Mouse (Mus musculus): ENCODE results near the gene 2510009E07Rik. TPM values are rescaled to one million over a fixed set of nuclear protein-coding genes. Genes with fewer than 3 reads are reported as not detected.

Gene 2510009E07Rik
- polyA plus RNA-seq, 1 experiment from 2014 or later, result 23.2 TPM

DNA sequence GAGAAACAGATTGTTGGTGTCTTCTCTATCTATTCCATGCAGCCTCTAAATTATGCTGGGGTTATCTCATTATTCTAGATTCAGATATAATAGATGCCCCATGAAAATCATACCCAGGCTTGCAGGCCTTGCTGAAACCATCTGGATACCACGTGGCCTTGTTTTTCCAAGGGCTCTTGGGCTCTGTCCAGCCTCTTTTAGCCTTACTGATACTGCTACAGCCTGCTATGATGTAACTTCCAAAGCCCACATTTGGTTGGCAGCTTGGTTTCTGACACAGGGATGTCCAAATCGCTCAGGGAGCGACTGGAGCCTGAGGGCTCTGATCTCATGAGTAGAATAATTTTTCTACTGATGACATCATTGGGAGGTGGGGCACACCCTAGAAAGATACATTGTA is 48.5 kb downstream of the 2510009E07Rik start:
- H3K4me1 ChIP-seq (ENCODE audit: control insufficient read depth in 2 of 2, insufficient read depth in 2 of 2, low read length in 2 of 2), result peaks cover 30 to 52% of the 10 kb centered on the region in 2 experiments
- no peaks in the 10 kb centered on the region for H3K9me3 ChIP-seq (ENCODE audit: control insufficient read depth, low read length)
- no peak overlapping the region for H3K4me2 ChIP-seq (ENCODE audit: low read length)
- H3K4me3 ChIP-seq (ENCODE audit: control insufficient read depth in 1 of 2, insufficient read depth in 1 of 2, low read depth in 1 of 2, low read length in 2 of 2), result no peak overlapping the region
- H3K9ac ChIP-seq (ENCODE audit: low read length), result no peak overlapping the region
- H3K36me3 ChIP-seq (ENCODE audit: control insufficient read depth, insufficient read depth, low read length), result peaks cover 16% of the 10 kb centered on the region
- WGBS, result 58% methylated on average over 3 of the region's 3 CpGs
- ATAC-seq (ENCODE audit: insufficient number of reproducible peaks, insufficient read depth, low FRiP score, low read depth), result no peak
- H3K27me3 ChIP-seq (ENCODE audit: control insufficient read depth, insufficient read depth, low read length), result no peaks in the 10 kb centered on the region
- no peak overlapping the region for H3K27ac ChIP-seq (replicated peaks in 1 of 2; ENCODE audit: control insufficient read depth in 1 of 2, insufficient read depth in 1 of 2, low read depth in 2 of 2, low read length in 2 of 2)

DNA sequence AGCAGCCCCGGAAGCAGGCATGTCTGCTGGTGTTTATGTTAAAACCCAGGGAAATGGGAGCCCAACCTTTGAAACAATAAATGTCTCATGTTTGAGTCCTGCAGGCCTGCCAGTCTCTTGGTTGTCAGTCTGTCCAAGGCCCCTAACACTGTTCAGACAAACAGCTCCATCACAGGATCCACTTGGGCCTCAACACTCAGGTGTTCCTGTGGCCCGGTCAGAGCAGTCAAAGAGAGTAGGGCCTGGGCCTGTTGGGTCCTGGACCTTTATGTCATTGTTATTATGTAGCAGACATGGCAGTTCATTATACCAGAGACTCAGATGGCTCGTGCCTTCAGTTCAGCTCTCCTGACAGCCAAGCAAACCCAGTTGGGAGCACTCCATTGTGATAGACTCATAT is 49.9 kb downstream of the 2510009E07Rik start:
- Histone ChIP-seq H3K9me3 (ENCODE audit: control insufficient read depth, low read length) (no peaks in the 10 kb centered on the region), H3K27me3 (ENCODE audit: control insufficient read depth, insufficient read depth, low read length) (no peaks in the 10 kb centered on the region), H3K27ac (replicated peaks in 1 of 2; ENCODE audit: control insufficient read depth in 1 of 2, insufficient read depth in 1 of 2, low read depth in 2 of 2, low read length in 2 of 2) (peak overlapping the region in 1 of 2 experiments; percentile 49; a peak in 1 of 4 replicates), H3K4me3 (ENCODE audit: control insufficient read depth in 1 of 2, insufficient read depth in 1 of 2, low read depth in 1 of 2, low read length in 2 of 2) (no peak overlapping the region), H3K36me3 (ENCODE audit: control insufficient read depth, insufficient read depth, low read length) (peaks cover 8% of the 10 kb centered on the region), H3K4me2 (ENCODE audit: low read length) (peak overlapping the region; percentile 37; the same call in 1 of the 2 replicates), H3K9ac (ENCODE audit: low read length) (peak overlapping the region; percentile 54), H3K4me1 (ENCODE audit: control insufficient read depth in 2 of 2, insufficient read depth in 2 of 2, low read length in 2 of 2) (peaks cover 30 to 52% of the 10 kb centered on the region in 2 experiments)
- WGBS, result 81% methylated on average over 3 of the region's 3 CpGs
- ATAC-seq (ENCODE audit: insufficient number of reproducible peaks, insufficient read depth, low FRiP score, low read depth), result no peak

- H3K36me3 ChIP-seq (ENCODE audit: control insufficient read depth, insufficient read depth, low read length), result 0 out of 2 replicates have a peak, but pooled peaks cover 3% of the 10 kb centered on the region
- H3K9me3 ChIP-seq (ENCODE audit: control insufficient read depth, low read length), result no peaks in the 10 kb centered on the region
- peak overlapping the region; percentile 54 for H3K9ac ChIP-seq (ENCODE audit: low read length)
- ATAC-seq (ENCODE audit: insufficient number of reproducible peaks, insufficient read depth, low FRiP score, low read depth), result 0 out of 2 replicates have a peak, but pooled peaks have one; percentile 19
- peaks cover 30 to 52% of the 10 kb centered on the region in 2 experiments for H3K4me1 ChIP-seq (ENCODE audit: control insufficient read depth in 2 of 2, insufficient read depth in 2 of 2, low read length in 2 of 2)
- peak overlapping the region; percentile 37 for H3K4me2 ChIP-seq (ENCODE audit: low read length)
- H3K4me3 ChIP-seq (ENCODE audit: control insufficient read depth in 1 of 2, insufficient read depth in 1 of 2, low read depth in 1 of 2, low read length in 2 of 2), result no peak overlapping the region
- no peaks in the 10 kb centered on the region for H3K27me3 ChIP-seq (ENCODE audit: control insufficient read depth, insufficient read depth, low read length)
- peak overlapping the region in 1 of 2 experiments; percentile 49; a peak in 2 of 4 replicates for H3K27ac ChIP-seq (replicated peaks in 1 of 2; ENCODE audit: control insufficient read depth in 1 of 2, insufficient read depth in 1 of 2, low read depth in 2 of 2, low read length in 2 of 2)
- WGBS, result 36% methylated on average over 17 of the region's 17 CpGs
Measured at GRCm38 (mm10) chr16:21644066-21644561, 50.4 kb downstream of the 2510009E07Rik start.

DNA sequence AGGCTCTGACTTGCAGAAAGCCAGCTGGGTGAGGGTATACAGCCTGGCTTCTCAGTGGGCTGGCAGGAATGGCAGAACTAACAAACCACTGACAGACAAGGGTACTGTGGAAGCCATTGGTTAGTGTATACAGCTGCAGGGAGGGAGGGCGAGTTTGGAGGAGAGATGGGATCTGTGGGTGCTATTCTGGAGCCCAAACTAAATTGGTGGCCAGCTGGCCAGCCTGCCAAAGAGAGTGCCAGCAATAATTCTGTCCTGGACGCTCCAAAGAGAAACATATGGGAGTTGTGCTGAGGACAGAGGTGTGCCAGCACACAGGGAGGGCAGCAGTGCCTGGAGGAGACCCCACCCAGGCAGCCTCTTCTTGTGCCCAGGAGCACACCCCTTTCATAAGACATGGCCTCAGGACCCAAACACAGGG is 50.8 kb downstream of the 2510009E07Rik start:
- 0 out of 2 replicates have a peak, but pooled peaks cover 3% of the 10 kb centered on the region for H3K36me3 ChIP-seq (ENCODE audit: control insufficient read depth, insufficient read depth, low read length)
- H3K4me1 ChIP-seq (ENCODE audit: control insufficient read depth in 2 of 2, insufficient read depth in 2 of 2, low read length in 2 of 2), result peaks cover 30 to 52% of the 10 kb centered on the region in 2 experiments
- WGBS, result 71% methylated on average over 2 of the region's 2 CpGs
- peak overlapping the region; percentile 37; the same call in 1 of the 2 replicates for H3K4me2 ChIP-seq (ENCODE audit: low read length)
- peak overlapping the region in 1 of 2 experiments; percentile 49; a peak in 2 of 4 replicates for H3K27ac ChIP-seq (replicated peaks in 1 of 2; ENCODE audit: control insufficient read depth in 1 of 2, insufficient read depth in 1 of 2, low read depth in 2 of 2, low read length in 2 of 2)
- no peak overlapping the region for H3K4me3 ChIP-seq (ENCODE audit: control insufficient read depth in 1 of 2, insufficient read depth in 1 of 2, low read depth in 1 of 2, low read length in 2 of 2)
- peak overlapping the region; percentile 54 for H3K9ac ChIP-seq (ENCODE audit: low read length)
- H3K9me3 ChIP-seq (ENCODE audit: control insufficient read depth, low read length), result no peaks in the 10 kb centered on the region
- H3K27me3 ChIP-seq (ENCODE audit: control insufficient read depth, insufficient read depth, low read length), result no peaks in the 10 kb centered on the region
- no peak for ATAC-seq (ENCODE audit: insufficient number of reproducible peaks, insufficient read depth, low FRiP score, low read depth)

DNA sequence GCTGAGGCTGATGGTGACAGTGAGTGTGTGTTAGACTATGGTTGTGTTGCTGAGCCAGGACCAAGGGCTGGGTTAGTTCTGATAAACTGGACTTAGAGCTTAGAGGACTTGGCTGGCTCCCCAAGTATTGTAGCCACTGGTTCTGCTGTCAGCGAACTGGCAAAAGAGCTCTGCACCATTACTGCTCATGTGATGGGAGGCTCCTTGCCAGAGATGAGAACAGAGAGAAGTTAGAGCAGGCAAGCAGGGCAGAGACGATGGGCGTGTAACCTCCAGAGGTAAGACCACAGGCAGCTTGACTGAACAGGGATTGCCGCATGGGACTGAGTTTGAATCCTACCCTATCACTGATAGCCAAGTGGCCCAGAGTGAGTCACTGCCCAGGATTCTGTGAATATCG is 51.6 kb downstream of the 2510009E07Rik start:
- Histone ChIP-seq H3K9me3 (ENCODE audit: control insufficient read depth, low read length) (no peaks in the 10 kb centered on the region), H3K4me1 (ENCODE audit: control insufficient read depth in 2 of 2, insufficient read depth in 2 of 2, low read length in 2 of 2) (peaks cover 30 to 52% of the 10 kb centered on the region in 2 experiments), H3K4me2 (ENCODE audit: low read length) (no peak overlapping the region), H3K27ac (replicated peaks in 1 of 2; ENCODE audit: control insufficient read depth in 1 of 2, insufficient read depth in 1 of 2, low read depth in 2 of 2, low read length in 2 of 2) (no peak overlapping the region), H3K9ac (ENCODE audit: low read length) (no peak overlapping the region), H3K4me3 (ENCODE audit: control insufficient read depth in 1 of 2, insufficient read depth in 1 of 2, low read depth in 1 of 2, low read length in 2 of 2) (no peak overlapping the region), H3K36me3 (ENCODE audit: control insufficient read depth, insufficient read depth, low read length) (0 out of 2 replicates have a peak, but pooled peaks cover 3% of the 10 kb centered on the region), H3K27me3 (ENCODE audit: control insufficient read depth, insufficient read depth, low read length) (no peaks in the 10 kb centered on the region)
- WGBS, result 86% methylated on average over 5 of the region's 5 CpGs
- ATAC-seq (ENCODE audit: insufficient number of reproducible peaks, insufficient read depth, low FRiP score, low read depth), result no peak

DNA sequence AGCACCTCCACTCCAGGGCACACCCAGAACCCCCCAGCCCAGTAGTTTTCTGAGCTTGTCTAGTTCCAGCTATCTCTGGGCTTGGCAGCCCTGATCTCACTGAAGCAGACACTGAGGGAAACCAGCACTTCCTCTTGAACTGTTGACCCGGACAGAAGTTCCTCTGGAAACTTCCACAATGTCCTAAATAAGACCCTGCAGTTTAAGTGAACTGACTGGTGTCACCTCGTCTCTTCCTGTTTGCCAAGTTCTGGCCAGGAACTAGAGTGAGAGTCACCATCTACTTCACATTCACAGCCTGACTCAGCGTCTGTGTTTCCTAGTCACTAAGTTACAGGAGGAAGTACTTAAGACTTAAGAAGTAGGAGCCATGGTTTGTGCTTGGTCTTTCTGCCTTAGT is 52.5 kb downstream of the 2510009E07Rik start:
- H3K9me3 ChIP-seq (ENCODE audit: control insufficient read depth, low read length), result no peaks in the 10 kb centered on the region
- 43% methylated on average over 3 of the region's 3 CpGs for WGBS
- peak; percentile 49 for ATAC-seq (ENCODE audit: insufficient number of reproducible peaks, insufficient read depth, low FRiP score, low read depth)
- H3K27ac ChIP-seq (replicated peaks in 1 of 2; ENCODE audit: control insufficient read depth in 1 of 2, insufficient read depth in 1 of 2, low read depth in 2 of 2, low read length in 2 of 2), result peak overlapping the region; percentile 31 to 40; a peak in 3 of 4 replicates
- no peak overlapping the region for H3K4me3 ChIP-seq (ENCODE audit: control insufficient read depth in 1 of 2, insufficient read depth in 1 of 2, low read depth in 1 of 2, low read length in 2 of 2)
- 0 out of 2 replicates have a peak, but pooled peaks cover 3% of the 10 kb centered on the region for H3K36me3 ChIP-seq (ENCODE audit: control insufficient read depth, insufficient read depth, low read length)
- peaks cover 29 to 56% of the 10 kb centered on the region in 2 experiments for H3K4me1 ChIP-seq (ENCODE audit: control insufficient read depth in 2 of 2, insufficient read depth in 2 of 2, low read length in 2 of 2)
- H3K9ac ChIP-seq (ENCODE audit: low read length), result no peak overlapping the region
- no peak overlapping the region for H3K4me2 ChIP-seq (ENCODE audit: low read length)
- no peaks in the 10 kb centered on the region for H3K27me3 ChIP-seq (ENCODE audit: control insufficient read depth, insufficient read depth, low read length)

GRCm38 (mm10) chr16:21640766-21641499 is 53.5 kb downstream of the 2510009E07Rik start:
- ATAC-seq (ENCODE audit: insufficient number of reproducible peaks, insufficient read depth, low FRiP score, low read depth), result no peak
- Histone ChIP-seq H3K4me2 (ENCODE audit: low read length) (no peak overlapping the region), H3K27me3 (ENCODE audit: control insufficient read depth, insufficient read depth, low read length) (no peaks in the 10 kb centered on the region), H3K9me3 (ENCODE audit: control insufficient read depth, low read length) (no peaks in the 10 kb centered on the region), H3K4me3 (ENCODE audit: control insufficient read depth in 1 of 2, insufficient read depth in 1 of 2, low read depth in 1 of 2, low read length in 2 of 2) (no peak overlapping the region), H3K36me3 (ENCODE audit: control insufficient read depth, insufficient read depth, low read length) (0 out of 2 replicates have a peak, but pooled peaks cover 3% of the 10 kb centered on the region), H3K4me1 (ENCODE audit: control insufficient read depth in 2 of 2, insufficient read depth in 2 of 2, low read length in 2 of 2) (peaks cover 25 to 53% of the 10 kb centered on the region in 2 experiments), H3K9ac (ENCODE audit: low read length) (no peak overlapping the region), H3K27ac (replicated peaks in 1 of 2; ENCODE audit: control insufficient read depth in 1 of 2, insufficient read depth in 1 of 2, low read depth in 2 of 2, low read length in 2 of 2) (peak overlapping the region; percentile 4 to 34; a peak in 2 of 4 replicates)
- WGBS, result 64% methylated on average over 7 of the region's 7 CpGs
